Mouse (Mus musculus) right cerebral cortex, postnatal 10 days (tissue): Measurements from ENCODE around the gene Col24a1.
A peak's percentile ranks its signal among the peaks of the same experiment; 100 is the strongest.

Experiments
- DNase-seq, 2 experiments: peaks; one replicate each; pipeline ENCODE4 v3.0.0; 2021; ENCODE audit warnings: low spot score in 2 of 2

The Col24a1 gene

DNA sequence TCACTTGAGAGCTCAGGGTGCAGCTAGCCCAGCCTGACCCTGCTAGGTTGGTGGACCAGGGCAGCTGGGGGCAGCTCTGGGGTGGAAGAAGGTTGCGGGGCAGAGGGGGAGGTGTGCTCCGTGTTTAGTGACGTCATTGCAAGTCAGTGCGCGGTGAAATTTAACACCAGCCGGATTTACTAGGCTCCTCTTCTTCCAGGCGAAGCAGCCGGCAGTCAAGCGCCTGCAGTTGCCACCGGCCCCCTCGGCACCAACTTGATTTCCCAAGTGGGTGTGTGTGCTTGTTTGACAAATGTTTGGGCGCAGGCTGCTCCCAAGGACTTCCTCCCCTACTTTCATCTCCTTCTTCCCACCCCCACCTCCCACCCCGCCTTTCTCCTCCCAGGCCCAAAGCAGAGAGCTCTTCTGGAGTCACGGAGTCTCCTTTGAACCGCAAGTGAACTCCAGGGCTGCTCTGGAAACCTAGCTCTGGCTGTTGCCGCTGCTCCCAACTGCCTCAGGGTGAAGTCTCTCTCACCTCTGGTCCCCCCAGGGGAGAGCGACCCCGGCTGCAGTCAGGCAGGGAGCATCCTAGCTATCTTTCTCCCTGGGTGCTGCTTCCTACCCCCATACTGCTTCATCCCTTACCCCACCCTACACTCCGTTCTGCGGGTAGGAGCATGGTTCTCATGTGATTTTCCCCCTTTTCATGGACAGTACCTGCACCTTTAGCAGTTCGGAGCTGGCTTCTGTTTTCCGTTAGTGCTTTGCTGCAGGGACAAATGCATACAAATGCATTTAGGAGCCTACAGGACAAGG lies at the start of gene Col24a1:
Gene Col24a1, plus strand, starts transcription at position 136 of the 798 bp plus-strand sequence.
- peak; percentile 33 to 34 for DNase-seq

DNA sequence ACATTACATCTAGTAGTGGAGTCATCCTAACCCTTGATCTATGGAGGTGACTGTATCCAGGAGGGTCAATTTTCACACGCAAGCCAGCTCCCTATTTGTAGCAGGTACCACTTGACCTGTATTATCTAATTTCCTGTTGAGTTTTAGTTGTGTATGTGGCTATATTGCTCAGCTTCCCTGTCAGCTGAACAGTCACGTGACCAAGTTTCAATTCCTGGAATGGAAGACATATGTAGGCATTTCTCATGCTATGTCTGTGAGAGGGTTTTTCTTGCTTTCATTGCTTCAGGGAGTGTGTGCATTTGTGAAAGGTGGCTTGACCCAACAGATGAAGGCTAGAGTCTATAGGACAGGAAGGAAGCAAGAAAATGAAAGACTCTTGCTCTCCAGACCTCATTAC lies 44.2 kb upstream of the Col24a1 start:
- DNase-seq, result no peak

GRCm38 (mm10) chr3:145253066-145253465 lies 39.2 kb upstream of the Col24a1 start:
- DNase-seq, result no peak

- no peak for DNase-seq
Measured at GRCm38 (mm10) chr3:145254764-145255396, 37.4 kb upstream of the Col24a1 start.

GRCm38 (mm10) chr3:145256647-145257046 lies 35.6 kb upstream of the Col24a1 start:
- no peak for DNase-seq

DNA sequence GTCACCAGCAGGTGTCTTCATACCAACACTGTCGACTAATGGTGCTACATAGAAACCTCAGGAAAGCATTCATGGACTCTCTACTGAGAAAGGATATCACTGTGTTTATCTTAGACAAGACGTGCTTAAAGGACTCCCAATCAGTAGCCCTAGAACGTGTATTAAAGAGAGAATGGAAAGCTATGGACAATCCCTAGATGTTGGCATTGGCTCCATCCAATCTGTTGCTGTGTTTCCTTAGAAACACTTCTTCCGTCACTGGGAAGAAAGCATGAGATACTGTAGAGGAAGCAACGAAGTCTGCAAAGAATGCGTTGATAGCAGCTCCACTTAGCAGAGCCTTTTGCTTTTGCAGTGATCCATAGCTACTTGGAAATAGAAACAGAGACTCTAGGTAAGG lies 32.6 kb upstream of the Col24a1 start:
- DNase-seq, result no peak

- no peak for DNase-seq
Measured at GRCm38 (mm10) chr3:145263131-145263530, 29.1 kb upstream of the Col24a1 start.

- DNase-seq, result no peak
Measured at GRCm38 (mm10) chr3:145268066-145268465, 24.2 kb upstream of the Col24a1 start.

- no peak for DNase-seq
Measured at GRCm38 (mm10) chr3:145274191-145274590, 18.1 kb upstream of the Col24a1 start.

GRCm38 (mm10) chr3:145293207-145293606 lies 935 bp downstream of the Col24a1 start:
- no peak for DNase-seq

- no peak for DNase-seq
Measured at GRCm38 (mm10) chr3:145293623-145294307, 1.5 kb downstream of the Col24a1 start.

- DNase-seq, result no peak
Measured at GRCm38 (mm10) chr3:145299980-145300591, 7.8 kb downstream of the Col24a1 start.

GRCm38 (mm10) chr3:145305311-145305710 lies 13.0 kb downstream of the Col24a1 start:
- no peak for DNase-seq

DNA sequence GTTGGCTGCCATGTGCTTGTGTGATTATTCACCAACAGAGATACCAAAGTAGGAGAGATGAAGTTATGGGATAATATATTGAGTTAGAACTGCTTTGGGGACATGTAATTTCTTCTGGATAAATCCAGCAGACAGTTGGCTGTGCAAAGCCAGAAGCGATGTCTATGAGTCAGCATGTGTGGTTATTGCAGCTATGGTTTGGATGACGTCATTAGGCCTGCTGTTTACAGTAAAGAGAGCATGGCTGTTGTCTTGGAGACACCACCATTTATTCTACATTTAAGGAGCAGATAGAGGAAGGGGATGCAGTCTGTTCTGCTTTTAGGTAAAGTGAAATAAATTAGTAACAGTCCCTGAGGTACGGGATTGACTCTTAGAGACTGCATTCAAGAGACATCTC lies 14.9 kb downstream of the Col24a1 start:
- no peak for DNase-seq

DNA sequence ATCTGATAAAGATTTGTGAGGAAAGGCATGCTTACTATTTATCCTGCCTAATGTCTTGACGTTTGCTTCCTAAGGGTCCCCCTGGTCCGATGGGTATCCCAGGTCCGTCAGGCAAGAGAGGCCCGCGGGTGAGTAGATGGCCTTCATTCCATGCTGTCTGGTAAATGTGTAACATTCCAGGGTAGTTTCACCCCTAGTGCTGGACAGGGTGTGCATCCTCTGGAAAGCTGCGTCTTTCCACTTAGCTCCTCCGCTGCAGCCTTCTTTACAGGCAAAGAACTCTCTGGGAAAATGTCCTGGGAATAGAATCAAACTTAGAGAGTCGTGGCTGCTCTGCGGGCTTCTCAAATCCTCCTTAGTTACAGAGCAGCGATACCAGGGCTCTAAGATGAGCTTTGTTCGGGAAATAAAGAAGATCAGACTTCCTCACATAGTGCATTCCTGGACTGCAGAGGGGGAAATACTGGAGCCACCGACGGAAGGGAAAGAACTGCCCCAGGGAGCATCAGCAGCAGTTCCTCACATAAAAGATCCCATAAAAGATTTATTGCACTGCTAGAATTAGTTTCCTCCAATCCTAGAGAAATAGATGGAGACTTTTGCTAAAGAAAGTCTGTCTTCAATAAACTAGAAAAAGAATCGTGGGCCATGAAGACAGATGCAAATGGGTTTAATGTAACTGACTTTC lies 28.5 kb downstream of the Col24a1 start:
- DNase-seq, result no peak

DNA sequence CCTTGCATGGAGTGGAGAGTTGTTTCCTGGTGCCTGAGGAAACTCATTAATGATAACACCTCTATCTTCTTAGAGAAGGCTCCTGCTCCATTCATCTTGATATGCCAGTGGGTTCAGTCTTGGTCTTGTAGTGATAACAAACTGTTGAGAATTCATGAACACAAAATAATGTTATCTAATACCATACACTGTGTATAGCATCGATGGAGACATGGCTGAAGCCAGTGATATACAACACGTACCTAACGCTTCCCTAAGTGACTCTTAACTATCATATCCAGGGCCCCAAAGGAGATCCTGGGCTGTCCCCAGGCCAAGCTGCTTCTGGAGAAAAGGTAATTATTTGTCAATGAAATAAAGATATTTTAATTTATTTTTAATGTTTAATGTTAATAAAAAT lies 33.1 kb downstream of the Col24a1 start:
- DNase-seq, result no peak

DNA sequence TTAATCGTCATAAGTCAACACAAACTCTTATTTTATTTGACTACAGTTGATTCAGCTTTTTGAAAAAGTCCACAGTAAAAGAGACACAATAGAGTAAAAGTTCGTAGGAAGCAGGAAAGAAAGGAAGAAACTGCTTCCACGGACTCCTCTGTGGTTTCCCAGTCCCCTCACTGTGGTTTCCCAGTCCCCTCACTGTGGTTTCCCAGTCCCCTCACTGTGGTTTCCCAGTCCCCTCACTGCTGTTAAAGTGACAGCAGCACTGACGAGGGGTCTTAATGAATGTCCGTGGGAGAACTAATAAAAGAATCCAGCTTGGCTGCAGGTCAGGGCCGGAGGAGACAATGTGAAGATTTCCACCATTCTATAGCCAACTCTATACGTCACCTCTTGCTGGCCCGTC lies 39.4 kb downstream of the Col24a1 start:
- no peak for DNase-seq

DNA sequence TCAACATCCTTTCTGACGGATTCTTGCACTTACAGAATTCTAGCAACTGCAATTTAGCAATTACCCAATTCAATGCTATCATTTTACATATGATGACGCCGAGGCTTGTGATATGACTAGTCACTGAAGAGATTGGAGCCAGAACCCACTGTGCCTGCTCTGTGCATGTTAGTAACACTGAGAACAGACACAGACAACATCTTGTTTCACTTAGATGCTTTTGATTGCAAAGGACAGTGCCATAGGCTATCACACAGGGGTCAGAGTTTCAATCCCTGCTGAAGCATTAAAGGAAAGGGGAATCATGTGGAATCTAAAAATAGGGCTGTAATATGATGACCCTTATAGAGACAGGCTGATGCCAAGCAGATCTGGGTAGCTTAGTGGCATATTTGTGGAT lies 41.8 kb downstream of the Col24a1 start:
- DNase-seq, result no peak

DNA sequence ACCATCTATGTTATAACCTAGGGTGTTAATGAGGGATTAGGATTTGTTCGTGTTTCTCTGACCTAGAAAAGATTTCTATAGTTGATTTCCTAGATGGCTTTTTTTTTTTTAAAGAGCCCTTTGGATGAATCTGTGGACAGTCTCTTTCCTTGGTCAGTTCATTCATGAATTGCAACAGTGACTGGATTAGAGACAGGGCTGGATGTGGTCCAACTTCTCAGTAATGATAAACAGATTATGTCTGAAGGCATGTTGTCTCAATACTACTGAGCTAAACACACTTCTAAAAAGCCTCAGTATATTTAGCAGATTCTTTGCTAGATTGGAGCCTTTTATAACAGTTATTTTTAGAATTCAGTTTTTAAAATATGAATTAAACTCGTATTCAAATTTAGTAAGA lies 44.9 kb downstream of the Col24a1 start:
- no peak for DNase-seq

- no peak for DNase-seq
Measured at GRCm38 (mm10) chr3:145339851-145340499, 47.7 kb downstream of the Col24a1 start.

- no peak for DNase-seq
Measured at GRCm38 (mm10) chr3:145348690-145349089, 56.4 kb downstream of the Col24a1 start.
